Mouse (Mus musculus) fat pad, adult 2 months (tissue): Measurements from ENCODE around the gene Abhd10.

Source experiments
- DNase-seq: peaks from one replicate; pipeline ENCODE4 v3.0.0-alpha.2; 2011; ENCODE audit warnings: low read depth, low spot score; ENCODE audit errors: extremely low read depth

Abhd10 gene

GRCm38 (mm10) chr16:45729163-45729562 lies 13.6 kb downstream of the Abhd10 start:
- no peak for DNase-seq

- no peak for DNase-seq
Measured at GRCm38 (mm10) chr16:45724742-45725102, 18.0 kb downstream of the Abhd10 start.

- no peak for DNase-seq
Measured at GRCm38 (mm10) chr16:45724061-45724741, 18.6 kb downstream of the Abhd10 start, which contains the start of gene Tagln3. Gene Tagln3 (minus strand): TSS chr16:45724608.

GRCm38 (mm10) chr16:45723172-45723901 lies 19.4 kb downstream of the Abhd10 start:
- no peak for DNase-seq

GRCm38 (mm10) chr16:45722460-45722951 lies 20.2 kb downstream of the Abhd10 start:
- DNase-seq, result no peak

- DNase-seq, result no peak
Measured at GRCm38 (mm10) chr16:45720022-45720630, 22.6 kb downstream of the Abhd10 start.

- DNase-seq, result no peak
Measured at GRCm38 (mm10) chr16:45718296-45718695, 24.5 kb downstream of the Abhd10 start.

GRCm38 (mm10) chr16:45714489-45715150 lies 28.1 kb downstream of the Abhd10 start:
- DNase-seq, result no peak

- DNase-seq, result no peak
Measured at GRCm38 (mm10) chr16:45713878-45714277, 28.9 kb downstream of the Abhd10 start.

- DNase-seq, result no peak
Measured at GRCm38 (mm10) chr16:45713261-45713660, 29.5 kb downstream of the Abhd10 start.

GRCm38 (mm10) chr16:45711263-45711662 lies 31.5 kb downstream of the Abhd10 start:
- no peak for DNase-seq

- no peak for DNase-seq
Measured at GRCm38 (mm10) chr16:45699301-45699700, 43.5 kb downstream of the Abhd10 start.

GRCm38 (mm10) chr16:45697996-45698395 lies 44.8 kb downstream of the Abhd10 start:
- no peak for DNase-seq

GRCm38 (mm10) chr16:45695445-45696160 lies 47.2 kb downstream of the Abhd10 start:
- no peak for DNase-seq

- DNase-seq, result no peak
Measured at GRCm38 (mm10) chr16:45693558-45693957, 49.2 kb downstream of the Abhd10 start, which contains the start of gene Tmprss7. Gene Tmprss7 (minus strand): TSS chr16:45693658.

GRCm38 (mm10) chr16:45692851-45693250 lies 49.9 kb downstream of the Abhd10 start:
- DNase-seq, result no peak

- no peak for DNase-seq
Measured at GRCm38 (mm10) chr16:45690178-45690577, 52.6 kb downstream of the Abhd10 start.

- no peak for DNase-seq
Measured at GRCm38 (mm10) chr16:45686833-45687232, 55.9 kb downstream of the Abhd10 start.

GRCm38 (mm10) chr16:45685295-45685694 lies 57.5 kb downstream of the Abhd10 start:
- DNase-seq, result no peak

GRCm38 (mm10) chr16:45684815-45685214 lies 57.9 kb downstream of the Abhd10 start:
- no peak for DNase-seq
